Mouse (Mus musculus): ENCODE measurements around the gene Lmbr1l. TPM values are rescaled to one million over a fixed set of nuclear protein-coding genes. Genes with fewer than 3 reads are reported as not detected.
A peak's percentile ranks its signal among the peaks of the same experiment; 100 is the strongest.

Gene Lmbr1l
- polyA plus RNA-seq, 1 experiment from 2014 or later, result 4.7 TPM

- peak overlapping the region; percentile 79 for H3K9ac ChIP-seq
- ATAC-seq (ENCODE audit: insufficient read depth), result no peak
- H3K4me3 ChIP-seq (replicated peaks), result peak overlapping the region; percentile 86
- peak overlapping the region; percentile 92 for H3K4me2 ChIP-seq
- peak overlapping the region; percentile 83; the same call in 1 of the 2 replicates for H3K27ac ChIP-seq (replicated peaks)
- no peaks in the 10 kb centered on the region for H3K27me3 ChIP-seq
- peaks cover 30% of the 10 kb centered on the region for H3K4me1 ChIP-seq (replicated peaks)
- H3K36me3 ChIP-seq (replicated peaks), result no peaks in the 10 kb centered on the region
- WGBS (ENCODE audit: insufficient replicate concordance), result under 1% methylated on average over 14 of the region's 14 CpGs
- no peaks in the 10 kb centered on the region for H3K9me3 ChIP-seq (replicated peaks)
Measured at GRCm38 (mm10) chr15:98917091-98917490, 940 bp downstream of the Lmbr1l start.

DNA sequence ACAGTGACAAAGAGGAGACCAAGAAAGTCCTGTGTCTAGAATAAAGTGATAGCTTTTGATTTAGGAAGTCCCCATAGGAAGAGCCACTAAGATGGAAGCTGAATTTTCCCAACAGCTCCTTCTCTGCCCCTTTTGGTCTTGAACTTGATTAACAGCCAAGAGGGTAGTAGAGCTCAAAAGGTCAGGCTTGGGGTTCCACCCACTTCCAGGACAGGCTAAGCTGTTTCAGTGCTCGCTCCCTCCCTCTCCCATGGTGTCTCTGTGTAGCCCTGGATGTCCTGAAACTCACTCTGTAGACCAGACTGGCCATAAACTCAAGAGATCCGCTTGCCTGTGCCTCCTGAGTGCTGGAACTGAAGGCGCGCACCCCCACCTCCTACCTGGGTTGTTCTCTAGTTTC is 2.0 kb downstream of the Lmbr1l start:
- Histone ChIP-seq H3K9ac (no peak overlapping the region), H3K4me1 (replicated peaks) (peaks cover 30% of the 10 kb centered on the region), H3K27me3 (no peaks in the 10 kb centered on the region), H3K9me3 (replicated peaks) (no peaks in the 10 kb centered on the region), H3K4me2 (no peak overlapping the region), H3K36me3 (replicated peaks) (peaks cover 8% of the 10 kb centered on the region), H3K27ac (replicated peaks) (no peak overlapping the region), H3K4me3 (replicated peaks) (no peak overlapping the region)
- 80% methylated on average over 4 of the region's 4 CpGs for WGBS (ENCODE audit: insufficient replicate concordance)
- ATAC-seq (ENCODE audit: insufficient read depth), result no peak

DNA sequence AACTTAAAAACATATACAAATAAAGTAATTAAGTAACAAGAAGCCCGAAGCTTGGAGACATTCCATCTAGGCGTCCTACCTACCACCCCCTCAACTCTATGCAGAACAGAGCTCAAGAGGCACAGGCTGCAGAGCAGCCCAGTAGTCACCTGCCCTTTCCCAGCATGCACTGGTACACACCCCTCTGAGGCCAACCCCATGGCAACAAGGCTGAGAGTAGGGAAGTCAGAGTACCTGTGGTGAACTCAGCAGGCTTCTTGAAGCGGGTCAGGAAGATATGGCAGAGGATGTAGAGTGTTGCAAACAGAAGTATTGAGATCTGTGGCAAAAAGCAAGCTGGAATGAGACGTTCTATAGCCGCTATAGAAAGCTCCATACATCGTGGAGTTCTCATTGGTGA is 3.1 kb downstream of the Lmbr1l start:
- H3K9me3 ChIP-seq (replicated peaks), result no peaks in the 10 kb centered on the region
- no peak overlapping the region for H3K27ac ChIP-seq (replicated peaks)
- peaks cover 12% of the 10 kb centered on the region for H3K36me3 ChIP-seq (replicated peaks)
- no peak overlapping the region for H3K9ac ChIP-seq
- H3K4me3 ChIP-seq (replicated peaks), result no peak overlapping the region
- peaks cover 30% of the 10 kb centered on the region for H3K4me1 ChIP-seq (replicated peaks)
- H3K27me3 ChIP-seq, result no peaks in the 10 kb centered on the region
- ATAC-seq (ENCODE audit: insufficient read depth), result no peak
- H3K4me2 ChIP-seq, result no peak overlapping the region
- 71% methylated on average over 6 of the region's 6 CpGs for WGBS (ENCODE audit: insufficient replicate concordance)

GRCm38 (mm10) chr15:98904692-98905091 is 13.3 kb downstream of the Lmbr1l start:
- no peak overlapping the region for H3K4me2 ChIP-seq
- H3K4me3 ChIP-seq (replicated peaks), result no peak overlapping the region
- peaks cover 18% of the 10 kb centered on the region for H3K27me3 ChIP-seq
- WGBS (ENCODE audit: insufficient replicate concordance), result 36% methylated on average over 10 of the region's 10 CpGs
- no peak overlapping the region for H3K9ac ChIP-seq
- H3K36me3 ChIP-seq (replicated peaks), result peaks cover 10% of the 10 kb centered on the region; the same call in 1 of the 2 replicates
- no peaks in the 10 kb centered on the region for H3K4me1 ChIP-seq (replicated peaks)
- ATAC-seq (ENCODE audit: insufficient read depth), result no peak
- H3K27ac ChIP-seq (replicated peaks), result no peak overlapping the region
- H3K9me3 ChIP-seq (replicated peaks), result no peaks in the 10 kb centered on the region

DNA sequence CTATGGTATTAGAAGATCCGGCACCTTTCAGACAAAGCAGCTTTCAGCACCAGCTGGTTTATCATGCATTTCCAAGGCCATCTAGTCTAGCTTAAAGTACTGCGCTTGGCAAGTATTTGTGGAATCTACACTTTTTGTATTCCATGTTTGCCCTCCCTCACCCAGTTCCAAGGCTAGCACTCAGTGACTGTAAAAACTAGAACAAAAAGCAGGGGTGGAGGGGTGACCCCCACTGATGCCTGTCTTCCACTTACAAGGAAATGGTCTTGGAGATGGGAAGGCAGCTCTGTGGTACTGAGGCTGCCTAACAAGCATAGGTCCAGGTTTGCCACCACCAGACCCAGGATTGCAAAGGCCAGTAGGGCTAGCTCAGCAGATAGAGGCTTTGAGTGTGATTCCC is 15.4 kb downstream of the Lmbr1l start:
- Histone ChIP-seq H3K27me3 (peaks cover 38% of the 10 kb centered on the region), H3K9me3 (replicated peaks) (no peaks in the 10 kb centered on the region), H3K4me3 (replicated peaks) (no peak overlapping the region), H3K9ac (no peak overlapping the region), H3K27ac (replicated peaks) (no peak overlapping the region), H3K4me1 (replicated peaks) (peaks cover 8% of the 10 kb centered on the region; the same call in 1 of the 2 replicates), H3K36me3 (replicated peaks) (0 out of 2 replicates have a peak, but pooled peaks cover 5% of the 10 kb centered on the region), H3K4me2 (no peak overlapping the region)
- WGBS (ENCODE audit: insufficient replicate concordance), result 80% methylated on average over 2 of the region's 2 CpGs
- no peak for ATAC-seq (ENCODE audit: insufficient read depth)

- Histone ChIP-seq H3K27ac (replicated peaks) (no peak overlapping the region), H3K27me3 (peaks cover 49% of the 10 kb centered on the region)
Measured at GRCm38 (mm10) chr15:98901530-98901929, 16.5 kb downstream of the Lmbr1l start.

GRCm38 (mm10) chr15:98897928-98898800 is 19.9 kb downstream of the Lmbr1l start, which contains the start of gene Dhh:
Gene Dhh, minus strand, starts transcription at chr15:98898540.
- H3K4me3 ChIP-seq (replicated peaks), result 0 out of 2 replicates have a peak within 1 kb of the TSS, but pooled peaks have one; percentile 5
- H3K36me3 ChIP-seq (replicated peaks), result no peaks in the 10 kb centered on the region
- peak within 1 kb of the TSS; percentile 32 for H3K4me2 ChIP-seq
- H3K27me3 ChIP-seq, result peaks cover 83% of the 10 kb centered on the region
- H3K27ac ChIP-seq (replicated peaks), result no peak within 1 kb of the TSS
- ATAC-seq (ENCODE audit: insufficient read depth), result no peak
- no peaks in the 10 kb centered on the region for H3K9me3 ChIP-seq (replicated peaks)
- H3K4me1 ChIP-seq (replicated peaks), result peaks cover 52% of the 10 kb centered on the region
- no peak within 1 kb of the TSS for H3K9ac ChIP-seq
- whole genome bisulfite sequencing (ENCODE audit: insufficient replicate concordance), result 2% methylated on average over 41 of the region's 41 CpGs

More at GRCm38 (mm10) chr15:98901530-98901929, 16.5 kb downstream of the Lmbr1l start:
- 28% methylated on average over 1 of the region's 1 CpGs for WGBS (ENCODE audit: insufficient replicate concordance)
- peaks cover 19% of the 10 kb centered on the region for H3K4me1 ChIP-seq (replicated peaks)
- no peak for ATAC-seq (ENCODE audit: insufficient read depth)
- no peaks in the 10 kb centered on the region for H3K9me3 ChIP-seq (replicated peaks)
- no peak overlapping the region for H3K4me2 ChIP-seq
- H3K9ac ChIP-seq, result no peak overlapping the region
- 0 out of 2 replicates have a peak, but pooled peaks cover 5% of the 10 kb centered on the region for H3K36me3 ChIP-seq (replicated peaks)
- H3K4me3 ChIP-seq (replicated peaks), result no peak overlapping the region

GRCm38 (mm10) chr15:98897495-98897894 is 20.5 kb downstream of the Lmbr1l start:
- peaks cover 55% of the 10 kb centered on the region for H3K4me1 ChIP-seq (replicated peaks)
- H3K9me3 ChIP-seq (replicated peaks), result no peaks in the 10 kb centered on the region
- no peaks in the 10 kb centered on the region for H3K36me3 ChIP-seq (replicated peaks)
- H3K4me3 ChIP-seq (replicated peaks), result no peak overlapping the region
- H3K4me2 ChIP-seq, result no peak overlapping the region
- WGBS (ENCODE audit: insufficient replicate concordance), result 6% methylated on average over 10 of the region's 10 CpGs
- no peak overlapping the region for H3K9ac ChIP-seq
- no peak overlapping the region for H3K27ac ChIP-seq (replicated peaks)
- H3K27me3 ChIP-seq, result peaks cover 89% of the 10 kb centered on the region
- no peak for ATAC-seq (ENCODE audit: insufficient read depth)

GRCm38 (mm10) chr15:98895635-98896589 is 22.1 kb downstream of the Lmbr1l start:
- Histone ChIP-seq H3K4me2 (peak overlapping the region; percentile 54), H3K4me3 (replicated peaks) (peak overlapping the region; percentile 30), H3K27ac (replicated peaks) (no peak overlapping the region), H3K36me3 (replicated peaks) (no peaks in the 10 kb centered on the region), H3K9ac (0 out of 2 replicates have a peak overlapping the region, but pooled peaks have one; percentile 18), H3K4me1 (replicated peaks) (peaks cover 69% of the 10 kb centered on the region), H3K27me3 (peaks cover 98% of the 10 kb centered on the region), H3K9me3 (replicated peaks) (no peaks in the 10 kb centered on the region)
- ATAC-seq (ENCODE audit: insufficient read depth), result 0 out of 2 replicates have a peak, but pooled peaks have one; percentile 26
- WGBS (ENCODE audit: insufficient replicate concordance), result 2% methylated on average over 41 of the region's 41 CpGs

- 4% methylated on average over 38 of the region's 38 CpGs for WGBS (ENCODE audit: insufficient replicate concordance)
- H3K27ac ChIP-seq (replicated peaks), result no peak overlapping the region
- H3K9me3 ChIP-seq (replicated peaks), result no peaks in the 10 kb centered on the region
- H3K27me3 ChIP-seq, result peaks cover 89% of the 10 kb centered on the region
- H3K4me3 ChIP-seq (replicated peaks), result peak overlapping the region; percentile 52
- ATAC-seq (ENCODE audit: insufficient read depth), result no peak
- peaks cover 69% of the 10 kb centered on the region for H3K4me1 ChIP-seq (replicated peaks)
- no peaks in the 10 kb centered on the region for H3K36me3 ChIP-seq (replicated peaks)
- H3K4me2 ChIP-seq, result peak overlapping the region; percentile 72
- H3K9ac ChIP-seq, result no peak overlapping the region
Measured at GRCm38 (mm10) chr15:98894746-98895634, 23.0 kb downstream of the Lmbr1l start.
